In the genomic region with DNA sequence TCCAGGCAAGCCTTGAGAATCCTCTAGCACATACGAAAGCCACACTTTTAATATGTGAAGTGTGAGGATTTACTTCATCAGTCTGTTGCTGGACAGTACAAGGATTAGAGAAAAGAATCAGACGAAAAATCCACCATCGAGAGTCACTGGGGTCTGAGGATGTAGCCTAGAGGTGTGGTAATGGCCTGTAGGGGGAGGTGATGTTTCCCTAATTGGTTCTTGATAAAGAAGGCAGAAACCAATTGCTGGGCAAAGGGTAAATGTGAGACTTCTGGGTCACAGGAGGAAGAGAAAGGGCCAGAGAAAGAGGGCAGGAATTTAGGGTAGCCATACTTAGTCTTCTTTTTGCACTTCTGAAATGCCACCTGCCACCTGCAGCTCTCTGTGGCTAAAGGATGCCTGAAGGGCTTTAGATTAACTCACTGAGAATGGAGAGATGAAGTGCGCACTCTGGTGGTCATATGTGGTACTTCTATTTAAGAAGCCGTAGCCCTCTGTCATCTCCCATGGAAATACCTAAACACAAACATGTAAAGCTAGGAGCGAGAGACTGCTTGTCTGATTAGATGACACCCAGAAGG, we compare ENCODE assay signal across 9 mouse cellular contexts. TPM values are rescaled to one million over a fixed set of nuclear protein-coding genes. Genes with fewer than 3 reads are reported as not detected.
DNase-seq lines count a peak whose midpoint lies in the region; ATAC-seq and TF ChIP-seq lines count a peak whose summit lies in the region.
"Had no signal": no experiment of that assay in that cellular context is flagged by ENCODE, and none has a peak within 500 bp of the region (broad histone marks: within the 10 kb centered on the region; RNA-seq: fewer than 3 reads in every experiment).

No protein-coding gene starts in this region.

- no peaks in the 10 kb centered on the region; the same call in 1 of the 2 replicates for H3K4me1 ChIP-seq in forebrain, embryonic 10.5 days
- H3K4me1 ChIP-seq in forebrain, embryonic 16.5 days (replicated peaks; ENCODE audit: control insufficient read depth, insufficient read depth, low read length): no peaks in the 10 kb centered on the region
- H3K4me1 ChIP-seq in bone marrow, adult 2 months (ENCODE audit: control insufficient read depth, insufficient read depth, low read length): no peaks in the 10 kb centered on the region
- H3K4me1 ChIP-seq in embryonic fibroblast, embryonic 13.5 days (ENCODE audit: control insufficient read depth, insufficient read depth, low read length): no peaks in the 10 kb centered on the region
- H3K4me1 ChIP-seq in kidney, embryonic 15.5 days: no peaks in the 10 kb centered on the region
- no peaks in the 10 kb centered on the region for H3K4me1 ChIP-seq in liver, embryonic 14.5 days (replicated peaks; ENCODE audit: control insufficient read depth in 2 of 2, insufficient read depth in 2 of 2, low read length in 1 of 2)
- H3K4me1 ChIP-seq: limb, embryonic 15.5 days had no signal

- ATAC-seq in forebrain, embryonic 16.5 days: no peak
- 0 out of 2 replicates have a peak, but pooled peaks have one; percentile 15 for ATAC-seq in kidney, embryonic 15.5 days (replicated peaks; ENCODE audit: low FRiP score)
- no peak for ATAC-seq in liver, embryonic 14.5 days (ENCODE audit: insufficient read depth)

- no peak overlapping the region for H3K4me2 ChIP-seq in forebrain, embryonic 16.5 days (ENCODE audit: low read length)
- H3K4me2 ChIP-seq in kidney, embryonic 15.5 days: no peak overlapping the region
- H3K4me2 ChIP-seq in liver, embryonic 14.5 days (ENCODE audit: low read depth): no peak overlapping the region
- H3K4me2 ChIP-seq: limb, embryonic 15.5 days had no signal

- peak; percentile 43 for DNase-seq in forebrain, embryonic 10.5 days (ENCODE audit: extremely low spot score, low spot score)
- DNase-seq in CD4-positive helper T cell, adult 2 months (ENCODE audit: low read depth, low spot score): peak; percentile 82
- peak; percentile 38 to 50 (median 41) for DNase-seq in liver, embryonic 14.5 days (ENCODE audit: low read depth in 3 of 3, low spot score in 3 of 3)
- peak; percentile 42 for DNase-seq in right cerebral cortex, postnatal 4 days

- no peak for TF ChIP-seq POLR2A in bone marrow, adult 2 months (IDR thresholded peaks at IDR 0.05; ENCODE audit: borderline replicate concordance, control insufficient read depth, low read depth, low read length)
- no peak for TF ChIP-seq POLR2A in embryonic fibroblast, embryonic 13.5 days (IDR thresholded peaks at IDR 0.05; ENCODE audit: low read depth, low read length)

- TF ChIP-seq EP300 in liver, embryonic 14.5 days (IDR thresholded peaks at IDR 0.05; ENCODE audit: low read depth): no peak

- 30% methylated on average over 6 of the region's 6 CpGs for WGBS in forebrain, embryonic 10.5 days
- WGBS in forebrain, embryonic 16.5 days: 25% methylated on average over 6 of the region's 6 CpGs
- WGBS in bone marrow, adult 2 months: 18% methylated on average over 6 of the region's 6 CpGs
- WGBS in kidney, embryonic 15.5 days: 28% methylated on average over 6 of the region's 6 CpGs
- WGBS in liver, embryonic 14.5 days (ENCODE audit: insufficient replicate concordance): 17% methylated on average over 6 of the region's 6 CpGs

- H3K4me3 ChIP-seq in forebrain, embryonic 10.5 days: no peak overlapping the region
- no peak overlapping the region for H3K4me3 ChIP-seq in forebrain, embryonic 16.5 days (replicated peaks; ENCODE audit: low read length)
- H3K4me3 ChIP-seq in bone marrow, adult 2 months (replicated peaks; ENCODE audit: control insufficient read depth, low read depth, low read length): no peak overlapping the region
- no peak overlapping the region for H3K4me3 ChIP-seq in embryonic fibroblast, embryonic 13.5 days (ENCODE audit: insufficient read depth, low read length)
- no peak overlapping the region for H3K4me3 ChIP-seq in kidney, embryonic 15.5 days (replicated peaks)
- H3K4me3 ChIP-seq in liver, embryonic 14.5 days (ENCODE audit: insufficient read depth in 1 of 2, low read depth in 2 of 2, low read length in 2 of 2): no peak overlapping the region
- H3K4me3 ChIP-seq: limb, embryonic 15.5 days had no signal

- H3K9ac ChIP-seq in forebrain, embryonic 16.5 days (replicated peaks; ENCODE audit: low read depth, low read length): no peak overlapping the region
- H3K9ac ChIP-seq in kidney, embryonic 15.5 days: no peak overlapping the region
- no peak overlapping the region for H3K9ac ChIP-seq in liver, embryonic 14.5 days (replicated peaks)
- H3K9ac ChIP-seq: limb, embryonic 15.5 days had no signal

- no peaks in the 10 kb centered on the region for H3K9me3 ChIP-seq in forebrain, embryonic 10.5 days
- H3K9me3 ChIP-seq in forebrain, embryonic 16.5 days (ENCODE audit: control insufficient read depth, low read length): no peaks in the 10 kb centered on the region
- H3K9me3 ChIP-seq in kidney, embryonic 15.5 days (replicated peaks): no peaks in the 10 kb centered on the region
- no peaks in the 10 kb centered on the region for H3K9me3 ChIP-seq in liver, embryonic 14.5 days (ENCODE audit: control insufficient read depth, low read length)
- H3K9me3 ChIP-seq: limb, embryonic 15.5 days had no signal

- H3K27me3 ChIP-seq in forebrain, embryonic 10.5 days (ENCODE audit: poor library complexity, severe bottlenecking): no peaks in the 10 kb centered on the region
- no peaks in the 10 kb centered on the region for H3K27me3 ChIP-seq in forebrain, embryonic 16.5 days (replicated peaks; ENCODE audit: control insufficient read depth, insufficient read depth, low read length)
- no peaks in the 10 kb centered on the region for H3K27me3 ChIP-seq in kidney, embryonic 15.5 days
- no peaks in the 10 kb centered on the region for H3K27me3 ChIP-seq in liver, embryonic 14.5 days (ENCODE audit: control insufficient read depth, insufficient read depth, low read length)

- no peak overlapping the region for H3K27ac ChIP-seq in forebrain, embryonic 10.5 days
- H3K27ac ChIP-seq in forebrain, embryonic 16.5 days (ENCODE audit: low read length): no peak overlapping the region
- no peak overlapping the region for H3K27ac ChIP-seq in bone marrow, adult 2 months (ENCODE audit: control insufficient read depth, insufficient read depth, low read depth, low read length, poor library complexity)
- no peak overlapping the region for H3K27ac ChIP-seq in embryonic fibroblast, embryonic 13.5 days (ENCODE audit: insufficient read depth, low read length)
- H3K27ac ChIP-seq in kidney, embryonic 15.5 days: no peak overlapping the region
- H3K27ac ChIP-seq in liver, embryonic 14.5 days: no peak overlapping the region
- H3K27ac ChIP-seq: limb, embryonic 15.5 days had no signal

- TF ChIP-seq CTCF in bone marrow, adult 2 months (IDR thresholded peaks at IDR 0.05; ENCODE audit: control insufficient read depth, insufficient read depth, low read length): peak; percentile 44
- 0 out of 2 replicates have a peak, but pooled peaks have one; percentile 17 for TF ChIP-seq CTCF in embryonic fibroblast, embryonic 13.5 days (IDR thresholded peaks at IDR 0.05; ENCODE audit: borderline replicate concordance, insufficient read depth, low read length)
- TF ChIP-seq CTCF in liver, embryonic 14.5 days (IDR thresholded peaks at IDR 0.05; ENCODE audit: low read depth): peak; percentile 84

- H3K36me3 ChIP-seq in forebrain, embryonic 10.5 days (replicated peaks): no peaks in the 10 kb centered on the region
- no peaks in the 10 kb centered on the region for H3K36me3 ChIP-seq in forebrain, embryonic 16.5 days (ENCODE audit: control insufficient read depth, insufficient read depth)
- no peaks in the 10 kb centered on the region for H3K36me3 ChIP-seq in kidney, embryonic 15.5 days
- H3K36me3 ChIP-seq in liver, embryonic 14.5 days (replicated peaks; ENCODE audit: control insufficient read depth, insufficient read depth, low read depth): no peaks in the 10 kb centered on the region
- H3K36me3 ChIP-seq: limb, embryonic 15.5 days had no signal

RNA-seq across cellular contexts. Expression of a gene that starts 3.2 kb away (rescaled TPM):
- not detected in 2 replicates for polyA plus RNA-seq in forebrain, embryonic 10.5 days (2016; fragmentation: Nextera tagmentation; extraction: Ambion mirVana)
- polyA plus RNA-seq in forebrain, embryonic 16.5 days (2015; fragmentation: Nextera tagmentation; extraction: Ambion mirVana): not detected in 2 replicates
- polyA plus RNA-seq in bone marrow, adult 2 months (2011; ENCODE audit: insufficient read depth, insufficient read length, low replicate concordance, missing spikeins): 1.9 TPM in 1 of 2 replicates, not detected in the other
- not detected in 2 replicates for polyA plus RNA-seq in embryonic fibroblast, embryonic 13.5 days (2011; ENCODE audit: insufficient read length, low read depth, missing spikeins)
- polyA plus RNA-seq in kidney, embryonic 15.5 days (2015; fragmentation: Nextera tagmentation; extraction: Ambion mirVana): 0.25 TPM in 1 of 2 replicates, not detected in the other
- 0.10 and 0.12 TPM in 2 replicates for polyA plus RNA-seq in liver, embryonic 14.5 days (2012; rRNA removed)
- 0.51 and 0.64 TPM in 2 replicates for polyA plus RNA-seq in liver, embryonic 14.5 days (2014; fragmentation: Nextera tagmentation; extraction: Ambion mirVana)

RNA-seq across cellular contexts. Expression of a gene that starts 29.0 kb away (rescaled TPM):
- polyA plus RNA-seq in forebrain, embryonic 10.5 days (2016; fragmentation: Nextera tagmentation; extraction: Ambion mirVana): 33.2 and 37.9 TPM in 2 replicates
- 77.9 and 82.8 TPM in 2 replicates for polyA plus RNA-seq in forebrain, embryonic 16.5 days (2015; fragmentation: Nextera tagmentation; extraction: Ambion mirVana)
- polyA plus RNA-seq in bone marrow, adult 2 months (2011; ENCODE audit: insufficient read depth, insufficient read length, low replicate concordance, missing spikeins): 12.6 and 28.8 TPM in 2 replicates
- polyA plus RNA-seq in embryonic fibroblast, embryonic 13.5 days (2011; ENCODE audit: insufficient read length, low read depth, missing spikeins): 54.8 and 57.8 TPM in 2 replicates
- polyA plus RNA-seq in kidney, embryonic 15.5 days (2015; fragmentation: Nextera tagmentation; extraction: Ambion mirVana): 36.5 and 36.8 TPM in 2 replicates
- 2.1 and 3.7 TPM in 2 replicates for polyA plus RNA-seq in liver, embryonic 14.5 days (2012; rRNA removed)
- polyA plus RNA-seq in liver, embryonic 14.5 days (2014; fragmentation: Nextera tagmentation; extraction: Ambion mirVana): 9.1 and 10.3 TPM in 2 replicates

RNA-seq across cellular contexts. Expression of a gene that starts 51.6 kb away (rescaled TPM):
- polyA plus RNA-seq in forebrain, embryonic 10.5 days (2016; fragmentation: Nextera tagmentation; extraction: Ambion mirVana): 7.4 and 7.5 TPM in 2 replicates
- 18.2 and 18.9 TPM in 2 replicates for polyA plus RNA-seq in forebrain, embryonic 16.5 days (2015; fragmentation: Nextera tagmentation; extraction: Ambion mirVana)
- polyA plus RNA-seq in bone marrow, adult 2 months (2011; ENCODE audit: insufficient read depth, insufficient read length, low replicate concordance, missing spikeins): 1.1 and 1.7 TPM in 2 replicates
- polyA plus RNA-seq in embryonic fibroblast, embryonic 13.5 days (2011; ENCODE audit: insufficient read length, low read depth, missing spikeins): 1.5 and 2.5 TPM in 2 replicates
- polyA plus RNA-seq in kidney, embryonic 15.5 days (2015; fragmentation: Nextera tagmentation; extraction: Ambion mirVana): 6.8 and 8.1 TPM in 2 replicates
- polyA plus RNA-seq in liver, embryonic 14.5 days (2012; rRNA removed): 0.38 and 0.64 TPM in 2 replicates
- 0.85 and 1.1 TPM in 2 replicates for polyA plus RNA-seq in liver, embryonic 14.5 days (2014; fragmentation: Nextera tagmentation; extraction: Ambion mirVana)

Comparison
In these comparisons a context has a peak if more than half of its experiments do, and no peak if none do; other contexts are left out.
1. CTCF ChIP-seq: peak in every context shown above with its lines; median percentile 84 in liver, embryonic 14.5 days; 44 in bone marrow, adult 2 months; 17 in embryonic fibroblast, embryonic 13.5 days.